Mouse (Mus musculus): ENCODE results near the gene Myo15. TPM values are rescaled to one million over a fixed set of nuclear protein-coding genes. Genes with fewer than 3 reads are reported as not detected.

The Myo15 gene
- polyA plus RNA-seq, 1 experiment from 2014 or later = 0.04 TPM

DNA sequence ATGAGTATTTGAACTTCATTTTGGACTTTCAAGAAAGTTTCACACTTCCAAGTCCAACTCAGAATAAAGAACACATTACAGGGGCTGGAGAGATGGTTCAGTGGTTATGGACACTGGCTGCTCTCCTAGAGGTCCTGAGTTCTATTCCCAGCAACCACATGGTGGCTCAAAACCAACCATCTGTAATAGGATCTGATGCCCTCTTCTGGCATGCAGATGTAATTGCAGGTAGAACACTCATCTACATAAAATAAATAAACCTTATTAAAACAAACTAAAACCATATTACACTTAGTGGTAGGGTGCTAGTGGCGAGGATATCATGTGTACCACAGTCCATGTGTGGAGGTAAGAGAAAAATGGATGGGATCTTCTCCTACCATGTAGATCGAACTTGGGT is 43.4 kb downstream of the Myo15 start:
- DNase-seq (ENCODE audit: low spot score, missing footprints) (no peak), ATAC-seq (ENCODE audit: low FRiP score) (no peak)
- Histone ChIP-seq H3K36me3 (ENCODE audit: control insufficient read depth, insufficient read depth, low read length) (no peaks in the 10 kb centered on the region), H3K4me1 (ENCODE audit: control insufficient read depth, insufficient read depth, low read length) (peaks cover 7% of the 10 kb centered on the region; the same call in 1 of the 2 replicates), H3K27ac (ENCODE audit: low read depth, low read length) (no peak overlapping the region), H3K4me2 (no peak overlapping the region), H3K9me3 (ENCODE audit: control insufficient read depth, low read length) (no peaks in the 10 kb centered on the region), H3K9ac (ENCODE audit: low read length) (no peak overlapping the region), H3K27me3 (ENCODE audit: control insufficient read depth, insufficient read depth, low read length) (peaks cover 19% of the 10 kb centered on the region), H3K4me3 (ENCODE audit: low read depth, low read length) (no peak overlapping the region)
- WGBS = 88% methylated on average over 2 of the region's 2 CpGs

DNA sequence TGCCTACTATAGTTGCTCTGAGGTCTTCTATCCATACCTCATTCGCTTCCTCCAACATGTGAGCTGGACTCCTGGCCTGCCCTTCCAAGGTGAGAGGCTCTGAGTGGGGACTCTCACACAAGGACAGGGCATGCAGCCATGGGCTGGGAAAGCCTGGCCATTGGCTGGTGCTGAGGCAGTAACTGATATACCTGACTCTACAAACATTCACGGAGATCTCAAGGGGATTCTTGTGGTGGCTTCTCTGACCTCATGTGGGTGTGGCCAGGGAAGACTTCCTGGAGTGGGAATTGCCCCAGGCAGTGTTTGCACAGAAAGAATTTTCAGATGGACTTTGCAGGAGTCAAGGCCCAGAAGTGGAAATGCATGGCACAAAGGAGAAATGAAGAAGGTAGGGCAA is 45.8 kb downstream of the Myo15 start:
- no peaks in the 10 kb centered on the region for H3K4me1 ChIP-seq (ENCODE audit: control insufficient read depth, insufficient read depth, low read length)
- DNase-seq (ENCODE audit: low spot score, missing footprints) (no peak), ATAC-seq (ENCODE audit: low FRiP score) (no peak)
- no peaks in the 10 kb centered on the region for H3K9me3 ChIP-seq (ENCODE audit: control insufficient read depth, low read length)
- WGBS = 80% methylated on average over 2 of the region's 2 CpGs
- H3K27ac ChIP-seq (ENCODE audit: low read depth, low read length) = no peak overlapping the region
- H3K36me3 ChIP-seq (ENCODE audit: control insufficient read depth, insufficient read depth, low read length) = no peaks in the 10 kb centered on the region
- no peak overlapping the region for H3K4me2 ChIP-seq
- H3K27me3 ChIP-seq (ENCODE audit: control insufficient read depth, insufficient read depth, low read length) = peaks cover 6% of the 10 kb centered on the region
- no peak overlapping the region for H3K4me3 ChIP-seq (ENCODE audit: low read depth, low read length)
- no peak overlapping the region for H3K9ac ChIP-seq (ENCODE audit: low read length)

DNA sequence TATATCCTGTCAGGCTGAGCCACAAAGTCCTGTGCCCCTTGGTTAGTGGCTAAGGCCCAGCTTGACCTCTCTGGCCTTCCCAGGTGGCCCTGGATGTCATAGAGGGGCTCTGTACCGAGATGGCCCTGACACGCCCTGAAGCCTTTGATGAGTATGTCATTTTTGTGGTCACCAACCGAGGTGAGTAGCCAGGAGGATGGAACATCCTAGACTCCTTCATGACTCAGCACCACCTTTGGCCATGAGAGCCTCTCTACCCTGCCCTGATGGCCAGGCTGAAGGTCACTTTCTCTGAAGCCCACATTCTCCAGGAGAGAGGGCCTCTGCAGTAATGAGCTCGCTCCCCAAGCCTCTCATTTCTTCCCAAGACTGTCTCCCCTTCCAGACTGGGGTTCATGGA is 49.2 kb downstream of the Myo15 start:
- Histone ChIP-seq H3K4me1 (ENCODE audit: control insufficient read depth, insufficient read depth, low read length) (no peaks in the 10 kb centered on the region), H3K9ac (ENCODE audit: low read length) (no peak overlapping the region), H3K36me3 (ENCODE audit: control insufficient read depth, insufficient read depth, low read length) (no peaks in the 10 kb centered on the region), H3K4me2 (no peak overlapping the region), H3K9me3 (ENCODE audit: control insufficient read depth, low read length) (no peaks in the 10 kb centered on the region), H3K27ac (ENCODE audit: low read depth, low read length) (no peak overlapping the region), H3K27me3 (ENCODE audit: control insufficient read depth, insufficient read depth, low read length) (no peaks in the 10 kb centered on the region), H3K4me3 (ENCODE audit: low read depth, low read length) (no peak overlapping the region)
- no peak for ATAC-seq (ENCODE audit: low FRiP score)
- DNase-seq (ENCODE audit: low spot score, missing footprints) = peak; percentile 64
- 87% methylated on average over 4 of the region's 4 CpGs for WGBS

DNA sequence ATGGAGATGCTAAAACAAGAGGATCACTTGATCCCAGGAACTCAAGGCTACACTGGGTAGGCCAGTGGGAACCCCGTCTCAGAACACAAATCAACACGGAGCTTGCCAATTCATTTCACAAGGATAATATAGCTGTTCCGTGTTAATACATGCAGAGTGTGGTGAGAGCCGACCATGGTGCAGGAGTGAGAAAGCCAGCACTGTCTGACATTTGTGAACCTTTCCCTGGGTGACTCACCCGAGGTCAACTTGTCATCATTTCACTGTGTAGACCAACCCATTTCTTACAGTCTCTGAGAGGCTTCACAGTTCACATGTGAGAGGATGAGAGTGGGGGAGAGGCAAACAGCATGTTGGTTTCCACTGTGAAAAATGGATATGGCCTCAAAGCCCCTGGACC is 52.9 kb downstream of the Myo15 start:
- Histone ChIP-seq H3K4me1 (ENCODE audit: control insufficient read depth, insufficient read depth, low read length) (no peaks in the 10 kb centered on the region), H3K27ac (ENCODE audit: low read depth, low read length) (no peak overlapping the region), H3K27me3 (ENCODE audit: control insufficient read depth, insufficient read depth, low read length) (no peaks in the 10 kb centered on the region), H3K36me3 (ENCODE audit: control insufficient read depth, insufficient read depth, low read length) (no peaks in the 10 kb centered on the region), H3K4me3 (ENCODE audit: low read depth, low read length) (no peak overlapping the region), H3K9ac (ENCODE audit: low read length) (no peak overlapping the region), H3K4me2 (no peak overlapping the region), H3K9me3 (ENCODE audit: control insufficient read depth, low read length) (no peaks in the 10 kb centered on the region)
- WGBS = 81% methylated on average over 5 of the region's 5 CpGs
- no peak for ATAC-seq (ENCODE audit: low FRiP score)
- DNase-seq (ENCODE audit: low spot score, missing footprints) = no peak

DNA sequence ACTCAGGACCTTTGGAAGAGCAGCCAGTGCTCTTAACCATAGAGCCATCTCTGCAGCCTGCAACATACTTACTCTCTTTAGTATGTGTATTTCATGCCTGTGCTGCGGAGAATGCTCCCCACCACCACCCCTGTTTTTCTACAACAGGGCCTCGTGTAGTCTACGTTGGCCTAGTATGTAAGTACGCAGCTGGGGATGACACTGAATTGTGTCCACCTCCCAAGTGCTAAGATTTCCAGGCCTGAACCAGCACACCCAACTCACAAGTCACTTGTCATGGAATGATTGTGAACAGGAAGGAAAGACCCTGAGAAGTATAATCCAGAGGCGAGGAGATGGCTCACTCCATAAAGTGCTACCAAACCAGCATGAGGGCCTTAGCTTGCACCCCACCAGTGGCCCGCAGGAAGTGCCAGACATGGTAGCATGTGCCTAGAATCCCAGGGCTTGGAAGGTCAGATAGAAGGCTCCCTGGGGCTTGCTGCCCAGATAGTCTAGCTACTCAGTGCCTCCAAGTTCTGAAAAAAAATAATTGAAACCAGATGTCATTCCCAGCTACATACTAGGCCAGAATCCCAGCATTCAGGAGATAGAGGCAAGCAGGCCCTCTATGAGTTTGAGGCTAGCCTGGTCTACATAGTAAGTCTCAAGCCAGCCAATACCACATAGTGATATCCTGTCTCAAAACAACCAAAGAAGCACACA is 53.7 kb downstream of the Myo15 start:
- Histone ChIP-seq H3K27me3 (ENCODE audit: control insufficient read depth, insufficient read depth, low read length) (no peaks in the 10 kb centered on the region), H3K4me3 (ENCODE audit: low read depth, low read length) (no peak overlapping the region), H3K36me3 (ENCODE audit: control insufficient read depth, insufficient read depth, low read length) (no peaks in the 10 kb centered on the region), H3K4me1 (ENCODE audit: control insufficient read depth, insufficient read depth, low read length) (no peaks in the 10 kb centered on the region), H3K27ac (ENCODE audit: low read depth, low read length) (no peak overlapping the region), H3K9me3 (ENCODE audit: control insufficient read depth, low read length) (no peaks in the 10 kb centered on the region), H3K4me2 (no peak overlapping the region), H3K9ac (ENCODE audit: low read length) (no peak overlapping the region)
- no peak for ATAC-seq (ENCODE audit: low FRiP score)
- WGBS = 86% methylated on average over 6 of the region's 6 CpGs
- peak; percentile 72 for DNase-seq (ENCODE audit: low spot score, missing footprints)

DNA sequence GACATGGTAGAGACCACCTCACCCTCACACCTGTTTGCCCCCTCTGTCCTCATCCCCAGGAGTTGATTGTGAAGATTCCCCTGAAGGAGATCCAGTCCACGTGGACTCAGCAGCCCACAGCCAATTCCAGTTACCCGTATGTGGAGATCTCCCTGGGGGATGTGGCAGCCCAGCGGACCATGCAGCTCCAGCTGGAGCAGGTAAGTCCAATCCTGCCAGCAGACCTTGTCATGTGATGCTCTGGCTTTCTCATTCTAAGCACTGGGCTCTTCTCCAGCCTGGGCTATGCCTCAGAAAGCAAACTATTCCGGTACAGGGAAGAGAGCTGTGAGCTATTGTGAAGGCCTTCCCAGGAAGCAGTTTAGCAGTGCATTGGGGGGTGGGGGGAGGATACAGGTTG is 57.3 kb downstream of the Myo15 start:
- no peak for DNase-seq (ENCODE audit: low spot score, missing footprints)
- 67% methylated on average over 4 of the region's 4 CpGs for WGBS
- ATAC-seq (ENCODE audit: low FRiP score) = no peak
- Histone ChIP-seq H3K27me3 (ENCODE audit: control insufficient read depth, insufficient read depth, low read length) (no peaks in the 10 kb centered on the region), H3K36me3 (ENCODE audit: control insufficient read depth, insufficient read depth, low read length) (no peaks in the 10 kb centered on the region), H3K27ac (ENCODE audit: low read depth, low read length) (no peak overlapping the region), H3K9ac (ENCODE audit: low read length) (no peak overlapping the region), H3K4me2 (no peak overlapping the region), H3K9me3 (ENCODE audit: control insufficient read depth, low read length) (no peaks in the 10 kb centered on the region), H3K4me3 (ENCODE audit: low read depth, low read length) (no peak overlapping the region), H3K4me1 (ENCODE audit: control insufficient read depth, insufficient read depth, low read length) (no peaks in the 10 kb centered on the region)

DNA sequence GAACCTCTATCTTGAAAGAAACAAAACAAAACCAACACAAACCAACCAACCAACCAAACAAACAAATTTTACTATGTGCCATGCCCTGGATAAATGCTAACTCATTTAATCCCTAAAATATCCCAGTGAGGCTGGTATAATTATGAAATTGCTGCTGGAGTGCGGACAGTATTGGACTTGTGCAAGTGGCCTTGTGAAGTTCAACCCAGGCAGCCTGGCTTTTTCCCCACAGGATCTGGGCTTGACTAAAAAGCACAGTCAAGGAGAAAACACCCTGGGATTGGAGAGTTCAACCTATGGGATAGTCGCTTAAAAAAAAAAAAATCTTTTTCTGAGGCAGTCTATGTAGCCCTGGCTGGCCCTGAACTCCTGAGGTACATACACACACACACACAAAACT is 66.5 kb downstream of the Myo15 start:
- peak; percentile 71 for DNase-seq (ENCODE audit: low spot score, missing footprints)
- 91% methylated on average over 2 of the region's 2 CpGs for WGBS
- H3K4me2 ChIP-seq = no peak overlapping the region; the same call in 1 of the 2 replicates
- peak overlapping the region; percentile 91; the same call in 1 of the 2 replicates for H3K9ac ChIP-seq (ENCODE audit: low read length)
- H3K4me3 ChIP-seq (ENCODE audit: low read depth, low read length) = no peak overlapping the region
- H3K4me1 ChIP-seq (ENCODE audit: control insufficient read depth, insufficient read depth, low read length) = peaks cover 18% of the 10 kb centered on the region
- no peaks in the 10 kb centered on the region for H3K27me3 ChIP-seq (ENCODE audit: control insufficient read depth, insufficient read depth, low read length)
- peak overlapping the region; percentile 96; the same call in 1 of the 2 replicates for H3K27ac ChIP-seq (ENCODE audit: low read depth, low read length)
- ATAC-seq (ENCODE audit: low FRiP score) = no peak
- no peaks in the 10 kb centered on the region for H3K36me3 ChIP-seq (ENCODE audit: control insufficient read depth, insufficient read depth, low read length)
- no peaks in the 10 kb centered on the region for H3K9me3 ChIP-seq (ENCODE audit: control insufficient read depth, low read length)

DNA sequence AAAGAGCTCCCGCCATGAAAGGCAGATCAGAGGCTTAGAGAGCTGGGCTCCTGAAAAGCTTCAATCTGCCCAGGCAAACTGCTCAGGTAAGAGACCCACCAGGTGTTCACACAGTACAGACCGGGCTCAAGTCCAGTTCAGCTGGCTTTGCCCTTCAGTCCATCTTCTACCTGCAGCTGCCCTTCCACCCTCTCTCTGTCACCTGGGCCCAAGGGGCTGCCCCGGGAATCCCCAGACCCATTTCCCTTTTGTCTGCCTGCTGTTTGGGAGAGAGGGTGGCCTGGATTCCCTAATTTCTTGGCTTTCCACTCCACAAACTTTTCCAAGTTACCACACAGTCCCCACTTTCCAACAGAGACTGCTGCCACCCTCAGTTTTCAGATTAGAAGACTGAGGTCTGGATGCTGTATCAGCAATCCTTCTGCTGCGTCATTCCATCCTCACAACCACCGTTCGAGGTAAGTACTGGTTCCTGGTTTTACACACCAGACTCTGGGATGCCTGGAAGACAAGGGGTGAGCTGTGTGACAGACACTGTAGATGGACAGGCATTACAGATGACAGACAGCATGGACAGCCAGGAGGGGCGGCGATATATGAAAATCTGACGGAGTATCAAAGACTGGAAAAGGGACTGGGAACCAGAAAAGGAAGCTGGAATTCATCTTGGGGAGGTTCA is 67.2 kb downstream of the Myo15 start, which contains the start of gene Alkbh5:
Alkbh5 (plus strand) TSS at position 202 of the 679 bp plus-strand sequence.
- peak within 1 kb of the TSS; percentile 99 for H3K4me2 ChIP-seq
- WGBS = 18% methylated on average over 9 of the region's 9 CpGs
- H3K9ac ChIP-seq (ENCODE audit: low read length) = peak within 1 kb of the TSS; percentile 91
- H3K9me3 ChIP-seq (ENCODE audit: control insufficient read depth, low read length) = no peaks in the 10 kb centered on the region
- peak within 1 kb of the TSS; percentile 96 for H3K27ac ChIP-seq (ENCODE audit: low read depth, low read length)
- H3K4me3 ChIP-seq (ENCODE audit: low read depth, low read length) = peak within 1 kb of the TSS; percentile 92
- ATAC-seq (ENCODE audit: low FRiP score) (peak; percentile 4; the same call in 1 of the 2 replicates), DNase-seq (ENCODE audit: low spot score, missing footprints) (peak; percentile 97)
- H3K4me1 ChIP-seq (ENCODE audit: control insufficient read depth, insufficient read depth, low read length) = peaks cover 25% of the 10 kb centered on the region
- H3K36me3 ChIP-seq (ENCODE audit: control insufficient read depth, insufficient read depth, low read length) = no peaks in the 10 kb centered on the region
- no peaks in the 10 kb centered on the region for H3K27me3 ChIP-seq (ENCODE audit: control insufficient read depth, insufficient read depth, low read length)

DNA sequence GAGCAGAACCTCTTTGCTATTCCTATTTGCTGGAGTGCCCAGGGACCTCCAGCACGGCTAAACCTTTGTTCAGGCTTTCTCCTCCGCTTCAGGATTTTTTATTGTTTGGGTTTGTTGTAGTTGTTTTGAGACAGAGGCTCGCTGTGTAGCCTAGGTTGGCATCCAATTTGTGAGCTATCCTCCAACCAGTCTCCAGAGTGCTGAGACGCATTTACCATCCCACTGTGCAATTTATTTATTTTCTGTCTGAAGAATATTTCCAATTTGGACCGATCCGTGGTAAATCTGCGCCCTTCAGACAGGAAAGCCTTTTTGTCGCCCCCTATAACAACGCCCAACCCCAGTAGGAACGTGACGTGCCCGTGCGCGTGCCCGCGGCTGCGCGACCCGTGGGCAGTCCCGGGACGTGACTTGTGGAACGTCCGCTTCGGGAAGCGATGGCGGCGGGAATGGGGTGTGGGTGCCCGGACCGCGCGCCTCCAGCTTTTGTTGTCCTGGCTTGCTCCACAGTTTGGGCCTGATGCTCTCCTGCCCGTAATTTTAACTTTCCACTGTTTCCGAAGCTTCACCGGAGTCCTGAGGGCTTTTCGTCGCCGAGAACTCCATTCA is 67.8 kb downstream of the Myo15 start:
- peak; percentile 77 for ATAC-seq (ENCODE audit: low FRiP score)
- Histone ChIP-seq H3K4me1 (ENCODE audit: control insufficient read depth, insufficient read depth, low read length) (peaks cover 25% of the 10 kb centered on the region), H3K27me3 (ENCODE audit: control insufficient read depth, insufficient read depth, low read length) (no peaks in the 10 kb centered on the region), H3K9ac (ENCODE audit: low read length) (peak overlapping the region; percentile 91), H3K9me3 (ENCODE audit: control insufficient read depth, low read length) (no peaks in the 10 kb centered on the region), H3K4me3 (ENCODE audit: low read depth, low read length) (peak overlapping the region; percentile 92), H3K27ac (ENCODE audit: low read depth, low read length) (peak overlapping the region; percentile 96), H3K4me2 (peak overlapping the region; percentile 99), H3K36me3 (ENCODE audit: control insufficient read depth, insufficient read depth, low read length) (peaks cover 2% of the 10 kb centered on the region; the same call in 1 of the 2 replicates)
- WGBS = under 1% methylated on average over 37 of the region's 37 CpGs
- no peak for DNase-seq (ENCODE audit: low spot score, missing footprints)

All from midbrain, embryonic 11.5 days (tissue).